Mouse (Mus musculus): ENCODE data around the gene Pla2g1b. TPM values are rescaled to one million over a fixed set of nuclear protein-coding genes. Genes with fewer than 3 reads are reported as not detected.
A peak's percentile ranks its signal among the peaks of the same experiment; 100 is the strongest.

Pla2g1b gene
- polyA plus RNA-seq (2015; fragmentation: Nextera tagmentation; extraction: Ambion mirVana), result 1.2 and 1.3 TPM in 2 replicates

- Histone ChIP-seq H3K27me3 (replicated peaks; ENCODE audit: control insufficient read depth, insufficient read depth, low read length) (no peaks in the 10 kb centered on the region), H3K36me3 (ENCODE audit: control insufficient read depth, insufficient read depth, low read length) (no peaks in the 10 kb centered on the region), H3K9ac (ENCODE audit: low read depth, low read length) (no peak within 1 kb of the TSS), H3K9me3 (ENCODE audit: control insufficient read depth, low read length) (no peaks in the 10 kb centered on the region), H3K4me3 (ENCODE audit: low read length) (no peak within 1 kb of the TSS), H3K4me2 (ENCODE audit: low read depth, low read length) (no peak within 1 kb of the TSS), H3K27ac (ENCODE audit: low read length) (no peak within 1 kb of the TSS), H3K4me1 (ENCODE audit: control insufficient read depth, insufficient read depth, low read length) (peaks cover 3% of the 10 kb centered on the region; the same call in 1 of the 2 replicates)
- ATAC-seq, result peak; percentile 82
- 38% methylated on average over 9 of the region's 9 CpGs for WGBS
Measured at GRCm38 (mm10) chr5:115465642-115466420, at the start of gene Pla2g1b. Gene Pla2g1b, plus strand, starts transcription at chr5:115466262.

DNA sequence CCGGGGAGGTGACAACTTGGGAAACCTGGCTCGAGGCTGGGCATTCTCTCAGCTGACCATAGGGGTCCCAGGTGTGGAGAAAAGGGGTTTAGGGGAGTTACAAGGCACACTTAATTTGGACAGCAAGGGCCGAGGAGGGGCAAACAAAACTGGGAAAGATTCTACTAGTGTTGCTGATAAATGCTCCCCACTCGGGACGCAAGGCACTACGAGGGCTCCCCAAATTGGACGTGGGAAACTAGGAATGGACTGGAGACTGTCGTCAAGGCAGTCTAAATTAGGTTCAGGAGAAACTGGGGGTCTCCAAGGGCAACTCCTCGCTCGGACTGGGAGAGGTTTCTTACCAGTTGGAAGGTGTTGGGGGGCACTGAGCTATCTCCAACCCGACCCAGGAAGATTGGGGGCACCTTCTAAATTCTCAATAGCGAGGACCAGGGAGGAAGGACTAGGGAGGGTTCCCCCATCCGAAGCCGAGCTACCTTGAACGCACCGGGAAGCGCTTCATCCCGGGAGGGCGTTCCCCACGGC, 37.2 kb upstream of the Pla2g1b start:
- Histone ChIP-seq H3K9me3 (ENCODE audit: control insufficient read depth, low read length) (no peaks in the 10 kb centered on the region), H3K4me2 (ENCODE audit: low read depth, low read length) (peak overlapping the region; percentile 99), H3K36me3 (ENCODE audit: control insufficient read depth, insufficient read depth, low read length) (no peaks in the 10 kb centered on the region), H3K27me3 (replicated peaks; ENCODE audit: control insufficient read depth, insufficient read depth, low read length) (peaks cover 5% of the 10 kb centered on the region), H3K4me1 (ENCODE audit: control insufficient read depth, insufficient read depth, low read length) (peaks cover 13% of the 10 kb centered on the region), H3K4me3 (ENCODE audit: low read length) (peak overlapping the region; percentile 87), H3K27ac (ENCODE audit: low read length) (no peak overlapping the region), H3K9ac (ENCODE audit: low read depth, low read length) (peak overlapping the region; percentile 90)
- 6% methylated on average over 20 of the region's 20 CpGs for WGBS
- no peak for ATAC-seq

GRCm38 (mm10) chr5:115429359-115430186, 36.5 kb upstream of the Pla2g1b start, which contains the start of gene Msi1:
Gene Msi1, plus strand, starts transcription at chr5:115429599.
- 1% methylated on average over 68 of the region's 117 CpGs for WGBS
- Histone ChIP-seq H3K4me1 (ENCODE audit: control insufficient read depth, insufficient read depth, low read length) (peaks cover 13% of the 10 kb centered on the region), H3K27ac (ENCODE audit: low read length) (peak within 1 kb of the TSS; percentile 66), H3K4me2 (ENCODE audit: low read depth, low read length) (peak within 1 kb of the TSS; percentile 99), H3K9ac (ENCODE audit: low read depth, low read length) (peak within 1 kb of the TSS; percentile 90), H3K36me3 (ENCODE audit: control insufficient read depth, insufficient read depth, low read length) (no peaks in the 10 kb centered on the region), H3K27me3 (replicated peaks; ENCODE audit: control insufficient read depth, insufficient read depth, low read length) (peaks cover 5% of the 10 kb centered on the region), H3K9me3 (ENCODE audit: control insufficient read depth, low read length) (no peaks in the 10 kb centered on the region), H3K4me3 (ENCODE audit: low read length) (peak within 1 kb of the TSS; percentile 87)
- ATAC-seq, result peak; percentile 66

- Histone ChIP-seq H3K27me3 (replicated peaks; ENCODE audit: control insufficient read depth, insufficient read depth, low read length) (peaks cover 5% of the 10 kb centered on the region), H3K4me3 (ENCODE audit: low read length) (peak overlapping the region; percentile 87), H3K4me2 (ENCODE audit: low read depth, low read length) (peak overlapping the region; percentile 99), H3K36me3 (ENCODE audit: control insufficient read depth, insufficient read depth, low read length) (no peaks in the 10 kb centered on the region), H3K9ac (ENCODE audit: low read depth, low read length) (peak overlapping the region; percentile 90), H3K9me3 (ENCODE audit: control insufficient read depth, low read length) (no peaks in the 10 kb centered on the region), H3K4me1 (ENCODE audit: control insufficient read depth, insufficient read depth, low read length) (peaks cover 18% of the 10 kb centered on the region), H3K27ac (ENCODE audit: low read length) (peak overlapping the region; percentile 66)
- 2% methylated on average over 63 of the region's 73 CpGs for WGBS
- ATAC-seq, result peak; percentile 24
Measured at GRCm38 (mm10) chr5:115430187-115430960, 35.7 kb upstream of the Pla2g1b start.

- Histone ChIP-seq H3K4me2 (ENCODE audit: low read depth, low read length) (peak overlapping the region; percentile 99), H3K36me3 (ENCODE audit: control insufficient read depth, insufficient read depth, low read length) (no peaks in the 10 kb centered on the region), H3K27ac (ENCODE audit: low read length) (peak overlapping the region; percentile 66), H3K9ac (ENCODE audit: low read depth, low read length) (peak overlapping the region; percentile 90; the same call in 1 of the 2 replicates), H3K9me3 (ENCODE audit: control insufficient read depth, low read length) (no peaks in the 10 kb centered on the region), H3K27me3 (replicated peaks; ENCODE audit: control insufficient read depth, insufficient read depth, low read length) (peaks cover 5% of the 10 kb centered on the region), H3K4me3 (ENCODE audit: low read length) (peak overlapping the region; percentile 87), H3K4me1 (ENCODE audit: control insufficient read depth, insufficient read depth, low read length) (peaks cover 27% of the 10 kb centered on the region)
- WGBS, result 16% methylated on average over 13 of the region's 14 CpGs
- peak; percentile 34 for ATAC-seq
Measured at GRCm38 (mm10) chr5:115431061-115431897, 34.8 kb upstream of the Pla2g1b start.

- H3K4me2 ChIP-seq (ENCODE audit: low read depth, low read length), result peak overlapping the region; percentile 99
- ATAC-seq, result no peak
- H3K27me3 ChIP-seq (replicated peaks; ENCODE audit: control insufficient read depth, insufficient read depth, low read length), result peaks cover 5% of the 10 kb centered on the region
- whole genome bisulfite sequencing, result 28% methylated on average over 7 of the region's 7 CpGs
- peak overlapping the region; percentile 21; the same call in 1 of the 2 replicates for H3K4me3 ChIP-seq (ENCODE audit: low read length)
- H3K9ac ChIP-seq (ENCODE audit: low read depth, low read length), result peak overlapping the region; percentile 45; the same call in 1 of the 2 replicates
- H3K4me1 ChIP-seq (ENCODE audit: control insufficient read depth, insufficient read depth, low read length), result peaks cover 33% of the 10 kb centered on the region
- peak overlapping the region; percentile 48 for H3K27ac ChIP-seq (ENCODE audit: low read length)
- no peaks in the 10 kb centered on the region for H3K36me3 ChIP-seq (ENCODE audit: control insufficient read depth, insufficient read depth, low read length)
- H3K9me3 ChIP-seq (ENCODE audit: control insufficient read depth, low read length), result no peaks in the 10 kb centered on the region
Measured at GRCm38 (mm10) chr5:115431898-115432259, 34.2 kb upstream of the Pla2g1b start.

- no peak for ATAC-seq
- peaks cover 5% of the 10 kb centered on the region for H3K27me3 ChIP-seq (replicated peaks; ENCODE audit: control insufficient read depth, insufficient read depth, low read length)
- 57% methylated on average over 11 of the region's 11 CpGs for WGBS
- no peak overlapping the region for H3K27ac ChIP-seq (ENCODE audit: low read length)
- H3K9ac ChIP-seq (ENCODE audit: low read depth, low read length), result no peak overlapping the region
- no peaks in the 10 kb centered on the region for H3K9me3 ChIP-seq (ENCODE audit: control insufficient read depth, low read length)
- H3K4me3 ChIP-seq (ENCODE audit: low read length), result no peak overlapping the region
- no peaks in the 10 kb centered on the region for H3K36me3 ChIP-seq (ENCODE audit: control insufficient read depth, insufficient read depth, low read length)
- 0 out of 2 replicates have a peak overlapping the region, but pooled peaks have one; percentile 1 for H3K4me2 ChIP-seq (ENCODE audit: low read depth, low read length)
- peaks cover 34% of the 10 kb centered on the region for H3K4me1 ChIP-seq (ENCODE audit: control insufficient read depth, insufficient read depth, low read length)
Measured at GRCm38 (mm10) chr5:115432395-115432794, 33.7 kb upstream of the Pla2g1b start.

GRCm38 (mm10) chr5:115433191-115433590, 32.9 kb upstream of the Pla2g1b start:
- Histone ChIP-seq H3K4me1 (ENCODE audit: control insufficient read depth, insufficient read depth, low read length) (peaks cover 34% of the 10 kb centered on the region), H3K4me3 (ENCODE audit: low read length) (no peak overlapping the region), H3K27ac (ENCODE audit: low read length) (no peak overlapping the region), H3K27me3 (replicated peaks; ENCODE audit: control insufficient read depth, insufficient read depth, low read length) (peaks cover 1% of the 10 kb centered on the region), H3K9me3 (ENCODE audit: control insufficient read depth, low read length) (no peaks in the 10 kb centered on the region), H3K36me3 (ENCODE audit: control insufficient read depth, insufficient read depth, low read length) (no peaks in the 10 kb centered on the region), H3K4me2 (ENCODE audit: low read depth, low read length) (no peak overlapping the region), H3K9ac (ENCODE audit: low read depth, low read length) (no peak overlapping the region)
- 78% methylated on average over 8 of the region's 8 CpGs for WGBS
- no peak for ATAC-seq
